Mouse (Mus musculus): ENCODE results near the gene Wfdc10. TPM values are rescaled to one million over a fixed set of nuclear protein-coding genes. Genes with fewer than 3 reads are reported as not detected.

Wfdc10 gene
- not detected in 2 replicates for polyA plus RNA-seq (2012; rRNA removed; ENCODE audit: low replicate concordance)

DNA sequence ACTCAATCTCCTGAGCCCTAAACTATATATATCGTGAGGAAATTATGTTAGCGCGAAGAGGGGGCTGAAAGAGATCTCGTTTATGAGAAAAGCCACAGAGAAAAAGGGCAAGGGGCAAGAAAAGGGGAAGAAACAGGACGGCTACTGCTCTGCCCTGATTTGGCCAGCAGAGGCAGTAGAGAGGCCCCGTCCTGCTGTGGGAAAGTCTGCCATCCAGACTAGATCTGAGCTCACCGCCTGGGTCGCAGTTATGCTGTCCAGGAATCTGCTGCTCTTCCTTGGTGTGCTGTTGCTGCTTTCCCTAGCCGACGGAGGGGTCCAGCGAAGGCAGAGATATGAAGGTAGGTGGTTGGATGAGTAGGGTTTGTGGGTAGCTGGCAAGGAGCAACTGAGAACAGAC lies at the start of gene Wfdc10:
Wfdc10 (plus strand) TSS at position 189 of the 400 bp plus-strand sequence.

GRCm38 (mm10) chr2:164613471-164613870 lies 42.4 kb upstream of the Wfdc10 start, which contains the start of the genes Wfdc6b and Wfdc8:
Wfdc6b (plus strand) TSS chr2:164613522.
Wfdc8 (minus strand) TSS chr2:164613626.

DNA sequence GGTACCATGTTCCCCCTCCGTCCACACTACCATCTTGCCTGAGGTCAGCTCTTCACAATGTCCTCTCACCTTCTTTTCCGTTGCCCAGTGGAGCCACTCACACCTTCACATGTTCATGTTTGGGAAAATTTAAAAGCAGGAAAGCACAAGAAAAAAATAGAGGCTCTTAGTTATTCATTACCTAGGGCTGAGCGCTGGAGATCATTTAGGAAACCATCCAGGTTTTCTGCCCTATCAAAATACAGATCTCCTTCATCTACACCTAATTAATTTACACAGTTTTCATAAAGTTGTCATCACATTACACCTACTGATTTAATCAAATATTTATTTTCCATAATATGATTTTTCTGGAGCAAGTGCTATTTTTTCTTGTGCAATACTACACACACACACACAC lies 17.1 kb upstream of the Wfdc10 start, which contains the start of gene Wfdc16:
Wfdc16 (minus strand) TSS at position 101 of the 400 bp plus-strand sequence.

GRCm38 (mm10) chr2:164656483-164656882 lies 637 bp downstream of the Wfdc10 start, which contains the start of gene Wfdc9:
Wfdc9 (minus strand) TSS chr2:164656583.

GRCm38 (mm10) chr2:164673987-164674386 lies 18.1 kb downstream of the Wfdc10 start, which contains the start of gene Wfdc11:
Wfdc11 (minus strand) TSS chr2:164674087.

DNA sequence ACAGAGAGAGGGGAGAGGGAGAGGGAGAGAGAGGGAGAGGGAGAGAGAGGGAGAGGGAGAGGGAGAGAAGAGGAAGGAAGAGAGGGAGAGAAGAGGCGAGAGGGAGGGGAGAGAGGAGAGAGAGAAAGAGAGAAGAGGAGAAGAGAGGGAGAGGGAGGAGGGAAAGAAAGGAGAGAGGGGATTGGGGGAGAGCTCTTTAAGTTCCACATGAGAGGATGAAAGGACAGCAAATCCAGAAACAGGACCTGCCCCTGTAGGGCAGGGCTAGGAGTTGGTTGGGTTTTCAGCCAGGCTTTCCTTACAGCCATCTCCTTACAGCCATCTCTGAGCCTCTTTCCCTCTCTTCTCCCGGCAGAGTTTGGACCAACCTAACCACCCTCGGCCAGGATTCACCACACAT lies 29.0 kb downstream of the Wfdc10 start, which contains the start of gene Wfdc13:
Wfdc13 (plus strand) TSS at position 301 of the 400 bp plus-strand sequence.

GRCm38 (mm10) chr2:164698201-164698600 lies 42.4 kb downstream of the Wfdc10 start, which contains the start of gene Spint4:
Spint4 (plus strand) TSS chr2:164698501.

Other genes starting within 250 kb of the Wfdc10 start
- gene Sdc4, start 212.2 kb upstream of the Wfdc10 start, polyA plus RNA-seq (2012; rRNA removed; ENCODE audit: low replicate concordance), result 46.1 and 52.4 TPM in 2 replicates
- gene Sys1, start 199.1 kb upstream of the Wfdc10 start, polyA plus RNA-seq (2012; rRNA removed; ENCODE audit: low replicate concordance), result 117 and 254 TPM in 2 replicates
- 37.3 and 40.5 TPM in 2 replicates for gene Gm20458, start 195.1 kb upstream of the Wfdc10 start, polyA plus RNA-seq (2012; rRNA removed; ENCODE audit: low replicate concordance)
- not detected in 2 replicates for gene Trp53tg5, start 182.3 kb upstream of the Wfdc10 start, polyA plus RNA-seq (2012; rRNA removed; ENCODE audit: low replicate concordance)
- 16.8 and 38.2 TPM in 2 replicates for gene Dbndd2, start 169.9 kb upstream of the Wfdc10 start, polyA plus RNA-seq (2012; rRNA removed; ENCODE audit: low replicate concordance)
- gene Pigt, start 158.5 kb upstream of the Wfdc10 start, polyA plus RNA-seq (2012; rRNA removed; ENCODE audit: low replicate concordance), result 120 and 165 TPM in 2 replicates
- 202 and 262 TPM in 2 replicates for gene Wfdc2, start 93.6 kb upstream of the Wfdc10 start, polyA plus RNA-seq (2012; rRNA removed; ENCODE audit: low replicate concordance)
- not detected in 2 replicates for gene Spint3, start 82.6 kb upstream of the Wfdc10 start, polyA plus RNA-seq (2012; rRNA removed; ENCODE audit: low replicate concordance)
- gene Wfdc6a, start 70.6 kb upstream of the Wfdc10 start, polyA plus RNA-seq (2012; rRNA removed; ENCODE audit: low replicate concordance), result not detected in 2 replicates
- not detected in 2 replicates for gene Eppin, start 62.5 kb upstream of the Wfdc10 start, polyA plus RNA-seq (2012; rRNA removed; ENCODE audit: low replicate concordance)
- not detected in 2 replicates for gene Wfdc6b, start 42.5 kb upstream of the Wfdc10 start, polyA plus RNA-seq (2012; rRNA removed; ENCODE audit: low replicate concordance)
- gene Wfdc8, start 42.4 kb upstream of the Wfdc10 start, polyA plus RNA-seq (2012; rRNA removed; ENCODE audit: low replicate concordance), result not detected in 2 replicates
- not detected in 2 replicates for gene Wfdc16, start 17.2 kb upstream of the Wfdc10 start, polyA plus RNA-seq (2012; rRNA removed; ENCODE audit: low replicate concordance)
- gene Wfdc9, start 537 bp downstream of the Wfdc10 start, polyA plus RNA-seq (2012; rRNA removed; ENCODE audit: low replicate concordance), result not detected in 2 replicates
- not detected in 2 replicates for gene Wfdc11, start 18.0 kb downstream of the Wfdc10 start, polyA plus RNA-seq (2012; rRNA removed; ENCODE audit: low replicate concordance)
- gene Wfdc13, start 29.1 kb downstream of the Wfdc10 start, polyA plus RNA-seq (2012; rRNA removed; ENCODE audit: low replicate concordance), result not detected in 2 replicates
- not detected in 2 replicates for gene Spint4, start 42.5 kb downstream of the Wfdc10 start, polyA plus RNA-seq (2012; rRNA removed; ENCODE audit: low replicate concordance)
- not detected in 2 replicates for gene Spint5, start 59.3 kb downstream of the Wfdc10 start, polyA plus RNA-seq (2012; rRNA removed; ENCODE audit: low replicate concordance)
- gene Wfdc3, start 89.9 kb downstream of the Wfdc10 start, polyA plus RNA-seq (2012; rRNA removed; ENCODE audit: low replicate concordance), result 0.87 and 2.8 TPM in 2 replicates
- gene Dnttip1, start 89.9 kb downstream of the Wfdc10 start, polyA plus RNA-seq (2012; rRNA removed; ENCODE audit: low replicate concordance), result 13.4 and 63.8 TPM in 2 replicates
- 14.8 and 17.3 TPM in 2 replicates for gene Ube2c, start 113.9 kb downstream of the Wfdc10 start, polyA plus RNA-seq (2012; rRNA removed; ENCODE audit: low replicate concordance)
- gene Tnnc2, start 123.9 kb downstream of the Wfdc10 start, polyA plus RNA-seq (2012; rRNA removed; ENCODE audit: low replicate concordance), result 2.1 and 1,412 TPM in 2 replicates
- 32.9 and 57.5 TPM in 2 replicates for gene Snx21, start 129.8 kb downstream of the Wfdc10 start, polyA plus RNA-seq (2012; rRNA removed; ENCODE audit: low replicate concordance)
- gene Acot8, start 148.8 kb downstream of the Wfdc10 start, polyA plus RNA-seq (2012; rRNA removed; ENCODE audit: low replicate concordance), result 36.3 and 58.2 TPM in 2 replicates
- gene Zswim3, start 149.1 kb downstream of the Wfdc10 start, polyA plus RNA-seq (2012; rRNA removed; ENCODE audit: low replicate concordance), result 2.7 and 4.5 TPM in 2 replicates
- 14.4 and 16.0 TPM in 2 replicates for gene Zswim1, start 166.6 kb downstream of the Wfdc10 start, polyA plus RNA-seq (2012; rRNA removed; ENCODE audit: low replicate concordance)
- gene Spata25, start 172.5 kb downstream of the Wfdc10 start, polyA plus RNA-seq (2012; rRNA removed; ENCODE audit: low replicate concordance), result 0.22 TPM in 1 of 2 replicates, not detected in the other
- 329 and 398 TPM in 2 replicates for gene Ctsa, start 176.8 kb downstream of the Wfdc10 start, polyA plus RNA-seq (2012; rRNA removed; ENCODE audit: low replicate concordance)
- gene Neurl2, start 177.4 kb downstream of the Wfdc10 start, polyA plus RNA-seq (2012; rRNA removed; ENCODE audit: low replicate concordance), result 11.2 and 17.7 TPM in 2 replicates
- gene Pltp, start 201.7 kb downstream of the Wfdc10 start, polyA plus RNA-seq (2012; rRNA removed; ENCODE audit: low replicate concordance), result 327 and 423 TPM in 2 replicates
- 28.2 and 59.8 TPM in 2 replicates for gene Pcif1, start 223.3 kb downstream of the Wfdc10 start, polyA plus RNA-seq (2012; rRNA removed; ENCODE audit: low replicate concordance)

All from mammary gland, adult 2 months (tissue).